Mouse (Mus musculus) ES-E14 (cell line): ENCODE results near the gene Dnajb6.

Source experiments
- ZC3H11A ChIP-seq: IDR thresholded peaks from 2 replicates; pipeline ENCODE4 v1.6.1; 2012; ENCODE audit warnings: low read depth, mild to moderate bottlenecking, inconsistent platforms, low read length, borderline replicate concordance
- ZNF384 ChIP-seq: IDR thresholded peaks from 2 replicates; pipeline ENCODE4 v1.6.1; 2012; ENCODE audit warnings: low read depth, low read length, inconsistent platforms

GRCm38 (mm10) chr5:29782261-29782660 is 46.8 kb downstream of the Dnajb6 start:
- TF ChIP-seq ZNF384 (no peak), ZC3H11A (no peak)
